Mouse (Mus musculus) midbrain, embryonic 14.5 days (tissue): ENCODE data around the gene Gsc2. TPM values are rescaled to one million over a fixed set of nuclear protein-coding genes. Genes with fewer than 3 reads are reported as not detected.

Source experiments
- ATAC-seq: fragments of 200-750 bp; cut with Nextera tagmentation; 2 replicates; pipeline ENCODE4 v1.8.0; 2017; ENCODE audit warnings: moderate number of reproducible peaks, moderate library complexity; ENCODE audit not compliant: low FRiP score, low TSS enrichment
- DNase-seq: peaks from one replicate; pipeline ENCODE4 v3.0.0-alpha.2; 2015
- H3K27ac ChIP-seq: fragments of 300-500 bp; sonication (generic); replicated peaks from 2 replicates; pipeline ENCODE4 v1.5.1; 2014; ENCODE audit warnings: mild to moderate bottlenecking, low read depth, low read length, moderate library complexity
- H3K27me3 ChIP-seq: fragments of 300-500 bp; sonication (generic); 2 replicates; pipeline ENCODE4 v1.6.1; 2014; ENCODE audit warnings: low read length, control low read depth, mixed read lengths; ENCODE audit not compliant: control insufficient read depth, insufficient read depth
- H3K36me3 ChIP-seq: fragments of 300-500 bp; sonication (generic); 2 replicates; pipeline ENCODE4 v1.6.1; 2014; ENCODE audit warnings: low read length, control low read depth; ENCODE audit not compliant: control insufficient read depth, insufficient read depth
- H3K4me1 ChIP-seq: fragments of 300-500 bp; sonication (generic); 2 replicates; pipeline ENCODE4 v1.6.1; 2014; ENCODE audit warnings: mild to moderate bottlenecking, antibody characterized with exemption, low read length, control low read depth; ENCODE audit not compliant: control insufficient read depth, insufficient read depth
- H3K4me2 ChIP-seq: fragments of 300-500 bp; sonication (generic); 2 replicates; pipeline ENCODE4 v1.6.1; 2014; ENCODE audit warnings: mild to moderate bottlenecking, low read length, moderate library complexity
- H3K4me3 ChIP-seq: fragments of 300-500 bp; sonication (generic); replicated peaks from 2 replicates; pipeline ENCODE4 v1.5.1; 2014; ENCODE audit warnings: low read depth, low read length
- H3K9ac ChIP-seq: fragments of 300-500 bp; sonication (generic); replicated peaks from 2 replicates; pipeline ENCODE4 v1.6.1; 2014; ENCODE audit warnings: mild to moderate bottlenecking, low read length, moderate library complexity
- H3K9me3 ChIP-seq: fragments of 300-500 bp; sonication (generic); 2 replicates; pipeline ENCODE4 v1.6.1; 2016; ENCODE audit warnings: low read length, control low read depth, mixed read lengths; ENCODE audit not compliant: control insufficient read depth
- WGBS: fragments of 180-500 bp; shearing (Covaris S2); extraction: QIAGEN DNeasy Blood & Tissue Kit; methylation state at CpG from one replicate; pipeline ENCODE4 v1.1.7; 2014; 5-methylcytosine and 5-hydroxymethylcytosine counted together
- polyA plus RNA-seq: library from polyadenylated mRNA; unstranded; fragments of >200 nt; fragmentation: Nextera tagmentation; extraction: Ambion mirVana; gene quantifications from 2 replicates; pipeline ENCODE4 v1.2.1, GENCODE M21; 2014

The Gsc2 gene
- polyA plus RNA-seq, 1 experiment from 2014 or later, result 0.84 TPM

DNA sequence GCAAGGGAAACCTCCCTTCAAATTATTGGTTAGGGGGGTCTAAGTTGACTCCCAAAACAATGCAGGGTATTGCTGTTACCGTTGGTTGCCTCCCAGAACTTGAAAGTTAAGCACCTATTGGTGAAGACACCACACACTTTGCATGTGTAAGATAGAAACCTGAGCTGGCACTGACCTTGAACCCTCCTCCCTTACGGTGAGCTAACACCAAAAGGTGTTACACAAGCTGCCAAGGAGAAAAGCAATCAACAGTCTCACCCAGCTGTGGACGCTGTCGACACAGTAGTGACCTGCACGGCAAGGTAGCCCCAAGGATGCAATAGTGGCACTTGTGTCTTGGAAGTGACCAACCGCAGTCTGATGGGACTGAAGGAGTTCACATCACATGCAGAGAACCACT is 30.7 kb downstream of the Gsc2 start:
- Histone ChIP-seq H3K4me2 (no peak overlapping the region), H3K9me3 (no peaks in the 10 kb centered on the region), H3K27me3 (no peaks in the 10 kb centered on the region), H3K9ac (no peak overlapping the region), H3K4me1 (no peaks in the 10 kb centered on the region), H3K27ac (no peak overlapping the region), H3K36me3 (no peaks in the 10 kb centered on the region), H3K4me3 (no peak overlapping the region)
- ATAC-seq, result no peak
- no peak for DNase-seq
- 97% methylated on average over 6 of the region's 6 CpGs for WGBS

- no peaks in the 10 kb centered on the region for H3K9me3 ChIP-seq
- H3K36me3 ChIP-seq, result no peaks in the 10 kb centered on the region
- ATAC-seq (no peak), DNase-seq (no peak)
- no peak overlapping the region for H3K4me2 ChIP-seq
- no peak overlapping the region for H3K4me3 ChIP-seq
- H3K4me1 ChIP-seq, result no peaks in the 10 kb centered on the region
- no peaks in the 10 kb centered on the region for H3K27me3 ChIP-seq
- no peak overlapping the region for H3K27ac ChIP-seq
- no peak overlapping the region for H3K9ac ChIP-seq
Measured at GRCm38 (mm10) chr16:17882196-17882595, 32.7 kb downstream of the Gsc2 start.

DNA sequence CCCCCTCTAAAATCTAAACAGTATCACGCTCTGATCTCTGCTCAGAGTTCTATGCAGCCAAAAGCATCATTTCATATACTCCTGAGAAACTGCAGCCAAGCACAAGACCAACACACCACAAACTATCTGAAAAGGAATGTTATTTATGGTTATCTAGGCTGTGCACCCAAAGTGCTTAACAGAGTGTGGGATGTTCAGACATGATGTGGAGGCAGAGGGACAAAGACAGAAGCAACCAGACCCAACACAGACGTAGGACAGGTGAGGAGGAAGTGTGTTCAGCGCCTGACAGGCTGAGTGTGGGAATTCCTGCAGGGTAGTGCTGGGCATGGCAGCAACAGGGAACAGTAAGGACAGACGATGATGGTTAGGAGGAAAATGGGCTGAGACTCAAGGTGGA is 35.3 kb downstream of the Gsc2 start:
- no peak for DNase-seq
- no peaks in the 10 kb centered on the region for H3K27me3 ChIP-seq
- no peak overlapping the region for H3K4me3 ChIP-seq
- no peak overlapping the region for H3K4me2 ChIP-seq
- no peak overlapping the region for H3K27ac ChIP-seq
- H3K4me1 ChIP-seq, result no peaks in the 10 kb centered on the region
- H3K9ac ChIP-seq, result no peak overlapping the region
- WGBS, result 97% methylated on average over 4 of the region's 4 CpGs
- H3K36me3 ChIP-seq, result no peaks in the 10 kb centered on the region
- no peak for ATAC-seq
- H3K9me3 ChIP-seq, result no peaks in the 10 kb centered on the region

DNA sequence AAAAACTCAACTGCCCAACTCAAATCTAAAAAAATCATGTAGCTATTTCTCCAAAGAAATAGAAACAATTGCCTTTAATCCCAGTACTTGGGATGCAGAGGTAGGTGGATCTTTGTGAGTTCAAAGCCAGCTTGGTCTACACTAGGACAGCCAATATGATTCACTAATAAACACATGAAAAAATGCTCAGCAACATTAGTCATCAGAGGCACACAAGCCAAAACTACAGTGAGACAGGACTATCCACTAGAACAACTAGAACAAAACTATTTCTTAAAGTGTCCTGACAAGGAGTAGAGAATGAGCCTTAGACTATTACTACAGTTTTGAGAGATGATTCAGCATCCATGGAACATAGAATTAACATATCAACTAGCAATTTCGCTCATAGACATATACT is 38.8 kb downstream of the Gsc2 start:
- no peak for DNase-seq
- Histone ChIP-seq H3K4me1 (no peaks in the 10 kb centered on the region), H3K4me3 (no peak overlapping the region), H3K27ac (no peak overlapping the region), H3K9me3 (no peaks in the 10 kb centered on the region), H3K9ac (no peak overlapping the region), H3K4me2 (no peak overlapping the region), H3K27me3 (no peaks in the 10 kb centered on the region), H3K36me3 (peaks cover 16% of the 10 kb centered on the region)
- 94% methylated on average over 1 of the region's 1 CpGs for WGBS
- ATAC-seq, result no peak

GRCm38 (mm10) chr16:17875174-17875573 is 39.7 kb downstream of the Gsc2 start:
- Histone ChIP-seq H3K4me2 (no peak overlapping the region), H3K36me3 (peaks cover 24% of the 10 kb centered on the region), H3K27ac (no peak overlapping the region), H3K9ac (no peak overlapping the region), H3K4me3 (no peak overlapping the region), H3K4me1 (no peaks in the 10 kb centered on the region), H3K9me3 (no peaks in the 10 kb centered on the region), H3K27me3 (no peaks in the 10 kb centered on the region)
- DNase-seq (no peak), ATAC-seq (no peak)
- WGBS, result 91% methylated on average over 4 of the region's 4 CpGs

GRCm38 (mm10) chr16:17872995-17873394 is 41.9 kb downstream of the Gsc2 start:
- Histone ChIP-seq H3K27ac (no peak overlapping the region), H3K4me1 (no peaks in the 10 kb centered on the region), H3K9ac (no peak overlapping the region), H3K27me3 (no peaks in the 10 kb centered on the region), H3K9me3 (no peaks in the 10 kb centered on the region), H3K4me2 (no peak overlapping the region), H3K4me3 (no peak overlapping the region), H3K36me3 (peaks cover 39% of the 10 kb centered on the region)
- ATAC-seq (no peak), DNase-seq (no peak)
- 77% methylated on average over 4 of the region's 4 CpGs for WGBS

DNA sequence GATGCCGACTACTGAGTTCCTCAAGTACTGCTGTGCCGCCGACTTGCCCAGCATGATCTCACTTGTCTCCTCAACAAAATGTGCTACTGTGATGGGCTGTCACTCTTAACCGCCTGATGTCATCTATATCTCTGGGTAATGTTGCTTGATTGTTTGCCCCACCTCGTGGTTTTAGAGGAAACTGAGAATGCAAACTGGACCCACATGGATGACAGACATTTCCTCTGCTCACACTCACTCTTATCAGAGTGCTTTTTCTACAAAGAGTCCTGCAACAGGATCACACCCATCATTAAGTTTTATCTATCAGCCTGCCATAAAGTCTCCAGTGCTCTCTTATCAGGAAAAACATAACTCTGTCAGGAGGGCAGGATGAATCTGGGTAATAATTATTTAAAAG is 43.6 kb downstream of the Gsc2 start:
- ATAC-seq (no peak), DNase-seq (no peak)
- Histone ChIP-seq H3K4me3 (no peak overlapping the region), H3K9ac (no peak overlapping the region), H3K36me3 (peaks cover 39% of the 10 kb centered on the region), H3K4me2 (no peak overlapping the region), H3K4me1 (no peaks in the 10 kb centered on the region), H3K9me3 (no peaks in the 10 kb centered on the region), H3K27me3 (no peaks in the 10 kb centered on the region), H3K27ac (no peak overlapping the region)
- 92% methylated on average over 5 of the region's 5 CpGs for WGBS

DNA sequence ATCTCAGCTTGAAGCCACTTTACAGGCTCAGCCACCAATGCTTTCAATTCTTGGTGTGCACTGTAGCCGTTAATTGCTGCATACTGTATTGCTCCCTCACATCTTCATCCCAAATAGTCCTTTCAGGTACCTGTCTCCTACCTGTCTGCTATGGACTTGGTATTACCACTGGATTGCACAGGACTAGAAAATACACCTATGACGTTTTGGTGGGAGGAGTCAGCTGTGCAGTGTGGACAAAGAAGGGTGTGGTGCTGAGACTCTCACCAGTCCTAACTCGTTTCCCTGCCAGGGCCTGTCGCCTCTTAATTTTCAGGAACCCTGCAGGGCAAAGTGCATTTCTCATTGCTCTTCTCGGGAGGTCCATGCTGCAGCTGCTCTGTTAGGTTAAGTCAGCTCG is 49.1 kb downstream of the Gsc2 start:
- Histone ChIP-seq H3K4me2 (no peak overlapping the region), H3K4me1 (peaks cover 7% of the 10 kb centered on the region; the same call in 1 of the 2 replicates), H3K27ac (no peak overlapping the region), H3K4me3 (no peak overlapping the region), H3K9ac (no peak overlapping the region), H3K9me3 (no peaks in the 10 kb centered on the region), H3K27me3 (no peaks in the 10 kb centered on the region), H3K36me3 (peaks cover 31% of the 10 kb centered on the region)
- WGBS, result 80% methylated on average over 6 of the region's 6 CpGs
- DNase-seq, result no peak
- no peak for ATAC-seq

- no peak for DNase-seq
- Histone ChIP-seq H3K27ac (no peak overlapping the region), H3K4me1 (peaks cover 7% of the 10 kb centered on the region; the same call in 1 of the 2 replicates), H3K27me3 (no peaks in the 10 kb centered on the region), H3K4me2 (no peak overlapping the region), H3K9ac (no peak overlapping the region), H3K36me3 (peaks cover 28% of the 10 kb centered on the region), H3K9me3 (no peaks in the 10 kb centered on the region), H3K4me3 (no peak overlapping the region)
- WGBS, result 96% methylated on average over 2 of the region's 2 CpGs
- no peak for ATAC-seq
Measured at GRCm38 (mm10) chr16:17865293-17865692, 49.6 kb downstream of the Gsc2 start.
